Mouse (Mus musculus) megakaryocyte, embryonic 14.5 days (primary cell): ENCODE results near the gene Nckap1.

Experiments used
- FLI1 ChIP-seq: IDR thresholded peaks from 2 replicates; pipeline ENCODE4 v1.6.1; 2012; ENCODE audit warnings: low read length, inconsistent platforms, mixed read lengths
- GATA1 ChIP-seq: IDR thresholded peaks from 3 replicates; pipeline ENCODE4 v1.6.1; 2012; ENCODE audit warnings: mixed read lengths, low read length, inconsistent platforms, borderline replicate concordance

DNA sequence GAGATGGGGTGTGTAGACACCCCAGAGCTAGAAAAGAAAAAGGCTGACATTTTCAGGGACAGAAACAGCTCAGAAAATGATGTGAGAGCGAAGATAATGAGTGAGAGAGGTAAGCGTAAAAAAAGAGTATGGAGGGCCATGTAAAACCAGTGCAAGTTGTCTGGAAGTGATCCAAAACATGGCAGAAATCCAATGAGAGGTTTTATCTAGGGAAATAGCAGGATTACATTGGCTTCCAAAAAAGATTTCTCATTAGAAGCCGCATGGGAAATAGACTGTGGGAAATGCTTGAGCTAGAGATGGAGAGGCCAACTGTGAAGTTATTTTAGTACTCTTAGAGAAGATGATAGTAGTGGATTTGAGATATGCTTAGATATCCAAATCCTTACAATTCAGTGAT, 40.7 kb upstream of the Nckap1 start:
- TF ChIP-seq GATA1, result no peak
- no peak for TF ChIP-seq FLI1
